Mouse (Mus musculus) E14TG2a.4 (cell line): ENCODE results near the gene Zfp566.

Experiments used
- CTCF ChIP-seq: conservative IDR thresholded peaks from 2 replicates; pipeline ENCODE4 v1.5.1; 2014; ENCODE audit warnings: low read length
- NANOG ChIP-seq: IDR thresholded peaks from 2 replicates; pipeline ENCODE4 v1.6.1; 2014; ENCODE audit warnings: borderline replicate concordance, low read length, mixed read lengths

DNA sequence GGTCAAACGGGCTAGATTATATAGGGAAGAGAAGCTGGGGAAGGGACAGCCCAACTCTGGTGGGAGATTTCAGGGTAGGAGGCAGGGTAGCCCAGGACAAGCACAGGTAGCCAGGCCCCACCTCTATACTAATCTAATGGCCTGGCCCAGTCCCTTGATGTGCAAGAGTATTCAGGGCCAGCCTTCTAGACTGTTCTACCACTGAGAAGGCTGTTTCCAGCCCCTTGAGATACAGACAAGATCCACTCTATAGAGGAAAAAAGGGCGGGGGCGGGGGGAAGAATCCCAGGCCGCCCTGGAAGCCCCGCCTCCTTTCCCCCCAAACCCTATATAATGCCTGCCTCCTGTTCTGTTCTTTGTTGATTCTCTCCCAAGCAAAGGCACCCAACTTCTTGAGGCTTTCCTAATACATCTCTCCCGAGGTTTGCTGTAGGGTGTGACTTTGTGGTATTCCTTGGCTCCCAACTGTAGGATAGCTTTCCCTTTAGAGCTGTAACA is 3.6 kb upstream of the Zfp566 start:
- TF ChIP-seq CTCF (no peak), NANOG (no peak)
